Mouse (Mus musculus) heart, embryonic 14.5 days (tissue): Measurements from ENCODE around the gene Znrf3. TPM values are rescaled to one million over a fixed set of nuclear protein-coding genes. Genes with fewer than 3 reads are reported as not detected.
"Not testable (repeated sequence)": the region's sequence is repeated elsewhere in the genome, so short reads cannot be mapped to it uniquely, and the experiment has no call there.

ENCODE experiments used
- ATAC-seq: fragments of 200-750 bp; cut with Nextera tagmentation; 2 replicates; pipeline ENCODE4 v1.8.0; 2017; ENCODE audit warnings: low read depth, moderate TSS enrichment; ENCODE audit not compliant: insufficient number of reproducible peaks, insufficient read depth, low FRiP score
- H3K27ac ChIP-seq, 2 experiments: fragments of 200-500 bp in 1 of 2; fragments of 300-500 bp in 1 of 2; sonication (generic) in 1 of 2; replicated peaks in 1 of 2; 2 replicates each; pipeline ENCODE4 v1.5.1; 2012 to 2014; ENCODE audit warnings: low read depth in 2 of 2, low read length in 2 of 2, control low read depth in 1 of 2, mild to moderate bottlenecking in 1 of 2, mixed read lengths in 1 of 2; ENCODE audit not compliant: control insufficient read depth in 1 of 2, insufficient read depth in 1 of 2
- H3K27me3 ChIP-seq: fragments of 300-500 bp; sonication (generic); 2 replicates; pipeline ENCODE4 v1.6.1; 2014; ENCODE audit warnings: mild to moderate bottlenecking, low read length, control low read depth; ENCODE audit not compliant: control insufficient read depth, insufficient read depth
- H3K36me3 ChIP-seq: fragments of 300-500 bp; sonication (generic); 2 replicates; pipeline ENCODE4 v1.6.1; 2014; ENCODE audit warnings: mild to moderate bottlenecking, control low read depth, low read length, mixed read lengths; ENCODE audit not compliant: control insufficient read depth, insufficient read depth
- H3K4me1 ChIP-seq, 2 experiments: fragments of 200-500 bp in 1 of 2; fragments of 300-500 bp in 1 of 2; sonication (generic) in 1 of 2; 2 replicates each; pipeline ENCODE4 v1.6.1; 2012 to 2014; ENCODE audit warnings: low read length in 2 of 2, control low read depth in 1 of 2, mixed read lengths in 1 of 2; ENCODE audit not compliant: control insufficient read depth in 2 of 2, insufficient read depth in 2 of 2
- H3K4me2 ChIP-seq: fragments of 300-500 bp; sonication (generic); 2 replicates; pipeline ENCODE4 v1.6.1; 2014; ENCODE audit warnings: mild to moderate bottlenecking, low read length
- H3K4me3 ChIP-seq, 2 experiments: fragments of 200-500 bp in 1 of 2; fragments of 300-500 bp in 1 of 2; sonication (generic) in 1 of 2; 2 replicates each; pipeline ENCODE4 v1.5.1; 2012 to 2014; ENCODE audit warnings: low read length in 2 of 2, mild to moderate bottlenecking in 2 of 2, control low read depth in 1 of 2, low read depth in 1 of 2, moderate library complexity in 1 of 2; ENCODE audit not compliant: control insufficient read depth in 1 of 2, insufficient read depth in 1 of 2
- H3K9ac ChIP-seq: fragments of 300-500 bp; sonication (generic); 2 replicates; pipeline ENCODE4 v1.6.1; 2014; ENCODE audit warnings: mild to moderate bottlenecking, low read length
- H3K9me3 ChIP-seq: fragments of 300-500 bp; sonication (generic); 2 replicates; pipeline ENCODE4 v1.6.1; 2016; ENCODE audit warnings: low read length, control low read depth; ENCODE audit not compliant: control insufficient read depth
- WGBS: fragments of 180-500 bp; shearing (Covaris S2); extraction: QIAGEN DNeasy Blood & Tissue Kit; methylation state at CpG from one replicate; pipeline ENCODE4 v1.1.7; 2014; 5-methylcytosine and 5-hydroxymethylcytosine counted together
- polyA plus RNA-seq: library from polyadenylated mRNA; unstranded; fragments of >200 nt; fragmentation: Nextera tagmentation; extraction: Ambion mirVana; gene quantifications from 2 replicates; pipeline ENCODE4 v1.2.1, GENCODE M21; 2014

Gene Znrf3
- 7.2 and 7.5 TPM in 2 replicates for polyA plus RNA-seq

DNA sequence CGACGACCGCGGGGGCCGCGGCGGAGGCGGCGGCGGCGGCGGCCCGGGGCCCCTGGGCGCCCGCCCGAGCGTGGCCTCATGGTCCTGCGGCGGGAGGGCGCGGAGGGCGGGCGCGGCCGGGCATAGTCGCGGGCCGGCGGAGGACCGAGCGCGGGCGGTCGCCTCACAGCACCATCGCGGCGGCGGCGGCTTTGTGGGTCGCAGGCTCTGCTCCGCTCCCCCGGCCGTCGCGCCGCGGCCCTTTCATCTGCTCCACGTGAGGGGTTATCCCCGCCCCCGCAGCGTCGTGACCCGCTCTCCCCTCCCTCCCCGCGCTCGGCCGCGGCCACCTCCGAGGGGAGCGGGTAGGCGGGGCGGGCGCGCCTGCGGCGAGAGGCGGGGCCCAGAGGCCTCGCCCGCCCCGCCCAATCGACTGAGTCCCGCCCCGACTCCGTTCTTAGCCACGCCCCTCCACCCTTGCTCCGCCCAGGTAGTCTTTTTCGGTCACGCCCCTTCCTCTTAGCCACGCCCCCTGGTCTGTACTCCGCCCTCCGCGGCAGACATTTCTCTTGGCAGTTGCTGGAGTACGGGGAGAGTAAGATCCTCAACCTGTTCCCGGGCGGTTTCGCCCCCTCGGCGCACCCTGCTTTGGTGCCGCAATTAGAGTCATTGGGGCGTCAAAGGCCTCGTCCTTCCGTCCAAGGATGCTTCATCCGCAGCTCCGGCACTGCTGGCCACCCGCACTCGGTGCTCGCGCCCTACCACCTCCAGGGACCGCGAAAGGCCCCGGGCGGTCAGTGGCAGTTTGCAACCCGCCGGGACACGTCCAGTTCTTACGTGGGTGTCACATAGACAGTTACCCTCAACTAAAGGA lies at the start of gene Znrf3:
Gene Znrf3 (minus strand): TSS at position 249 of the 853 bp plus-strand sequence.
- H3K36me3 ChIP-seq, result no peaks in the 10 kb centered on the region
- H3K27ac ChIP-seq, result peak within 1 kb of the TSS; percentile 60 to 85; a peak in 3 of 4 replicates
- peaks cover 9 to 18% of the 10 kb centered on the region in 2 experiments for H3K4me1 ChIP-seq
- peak; percentile 96 for ATAC-seq
- peak within 1 kb of the TSS; percentile 94 for H3K4me2 ChIP-seq
- peak within 1 kb of the TSS; percentile 90 for H3K9ac ChIP-seq
- no peaks in the 10 kb centered on the region for H3K9me3 ChIP-seq
- H3K4me3 ChIP-seq, result peak within 1 kb of the TSS; percentile 87 to 91
- WGBS, result under 1% methylated on average over 45 of the region's 106 CpGs
- no peaks in the 10 kb centered on the region for H3K27me3 ChIP-seq

DNA sequence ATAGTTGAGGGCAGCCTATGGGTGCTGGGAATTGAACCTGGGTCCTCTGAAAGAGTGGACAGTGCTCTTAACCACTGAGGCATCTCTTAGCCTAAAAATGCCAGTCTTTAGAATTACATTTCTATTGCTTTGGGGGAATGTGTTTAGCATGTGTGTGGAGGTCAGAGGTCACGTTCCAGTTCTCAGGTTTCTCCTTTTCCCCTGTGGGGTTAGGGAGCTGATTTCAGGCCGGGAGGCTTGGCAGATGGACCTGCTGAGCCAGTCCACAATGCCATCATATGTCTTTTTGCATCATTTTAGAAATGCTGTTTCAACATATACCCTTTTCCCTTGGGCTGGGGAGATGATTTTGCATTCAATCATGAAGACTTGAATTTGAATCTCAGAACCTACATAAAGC lies 49.2 kb upstream of the Znrf3 start:
- H3K9me3 ChIP-seq, result no peaks in the 10 kb centered on the region

DNA sequence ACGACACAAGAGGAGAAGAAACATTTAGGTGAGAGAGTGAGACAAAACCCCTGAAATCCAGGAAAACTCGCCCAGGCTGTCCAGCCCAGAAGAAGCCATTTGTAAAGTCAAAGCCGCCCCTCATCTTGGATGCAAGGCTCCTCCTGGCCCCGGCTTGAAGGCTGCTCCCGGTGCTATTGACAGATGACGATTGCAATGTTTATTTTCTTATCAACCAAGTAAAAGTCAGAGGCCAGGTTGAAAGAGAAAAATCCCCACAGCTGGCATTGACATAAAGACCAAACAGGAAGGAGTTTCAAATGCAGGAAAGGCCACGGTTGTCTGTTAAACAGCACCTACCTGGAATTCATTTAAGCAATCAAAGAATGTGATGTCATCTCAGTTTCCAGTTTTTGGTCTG lies 47.3 kb upstream of the Znrf3 start:
- no peak overlapping the region for H3K4me3 ChIP-seq
- H3K27me3 ChIP-seq, result no peaks in the 10 kb centered on the region
- no peak overlapping the region for H3K4me2 ChIP-seq
- no peak overlapping the region for H3K27ac ChIP-seq
- ATAC-seq, result no peak
- no peak overlapping the region for H3K9ac ChIP-seq
- H3K4me1 ChIP-seq, result no peaks in the 10 kb centered on the region
- no peaks in the 10 kb centered on the region for H3K36me3 ChIP-seq
- H3K9me3 ChIP-seq, result no peaks in the 10 kb centered on the region
- 37% methylated on average over 7 of the region's 7 CpGs for WGBS

More for the DNA sequence above, 49.2 kb upstream of the Znrf3 start:
- H3K4me2 ChIP-seq, result no peak overlapping the region
- WGBS, result 69% methylated on average over 2 of the region's 2 CpGs
- no peak for ATAC-seq
- H3K27me3 ChIP-seq, result no peaks in the 10 kb centered on the region
- no peaks in the 10 kb centered on the region for H3K36me3 ChIP-seq
- H3K4me3 ChIP-seq, result no peak overlapping the region
- no peak overlapping the region for H3K9ac ChIP-seq
- no peak overlapping the region for H3K27ac ChIP-seq
- H3K4me1 ChIP-seq, result no peaks in the 10 kb centered on the region

DNA sequence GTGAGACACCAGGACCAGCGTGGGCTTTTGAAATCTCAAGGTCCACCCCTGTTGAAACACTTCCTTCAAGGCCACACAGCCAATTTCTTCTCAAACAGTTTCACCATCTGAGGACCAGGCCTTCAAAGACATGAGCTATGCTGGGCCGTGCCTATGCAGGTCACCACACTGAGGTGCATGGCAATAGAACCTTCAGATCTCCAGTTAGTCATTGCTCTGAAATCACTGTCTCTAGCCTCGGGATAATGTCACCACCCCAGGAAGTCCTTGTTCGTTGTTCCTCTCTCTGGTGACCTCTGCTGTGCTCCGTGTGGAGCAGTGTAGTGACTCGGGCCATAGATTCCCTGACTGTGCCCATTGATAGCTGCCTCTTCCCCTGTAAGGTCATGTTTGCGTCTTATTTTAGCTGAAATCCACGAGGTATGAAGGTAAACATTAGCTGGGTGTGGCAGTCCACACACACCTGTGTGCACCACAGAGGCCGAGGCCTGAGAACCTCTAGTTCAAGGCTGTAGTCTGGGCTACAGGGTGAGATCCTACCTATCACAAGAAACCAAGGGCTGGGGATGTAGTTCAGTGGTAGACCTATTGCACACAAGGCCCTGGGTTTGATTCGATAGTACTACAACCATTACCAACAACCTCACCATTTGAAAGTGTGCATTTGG lies 46.5 kb upstream of the Znrf3 start:
- H3K4me3 ChIP-seq, result no peak overlapping the region
- no peaks in the 10 kb centered on the region for H3K4me1 ChIP-seq
- no peaks in the 10 kb centered on the region for H3K27me3 ChIP-seq
- ATAC-seq, result no peak
- no peaks in the 10 kb centered on the region for H3K9me3 ChIP-seq
- no peaks in the 10 kb centered on the region for H3K36me3 ChIP-seq
- H3K4me2 ChIP-seq, result no peak overlapping the region
- no peak overlapping the region for H3K9ac ChIP-seq
- H3K27ac ChIP-seq, result no peak overlapping the region
- WGBS, result 80% methylated on average over 10 of the region's 10 CpGs

DNA sequence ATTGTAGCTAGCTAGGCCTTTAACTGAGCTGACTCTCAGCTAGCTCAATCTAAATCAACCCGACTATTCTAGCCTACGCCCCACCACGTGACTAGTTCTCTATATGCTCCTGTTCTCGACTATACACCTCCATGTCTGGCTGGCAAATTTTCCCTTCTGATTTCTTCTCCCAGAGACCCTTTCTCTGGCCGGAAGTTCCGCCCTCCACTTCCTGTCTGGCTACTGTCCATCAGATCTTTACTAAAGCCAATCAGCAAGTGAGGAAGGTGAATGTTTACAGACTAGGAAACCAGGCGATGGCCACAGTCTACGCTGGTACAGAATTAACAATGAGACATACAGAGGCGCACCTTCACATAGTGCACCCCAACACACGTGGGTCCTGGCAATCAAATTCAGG lies 44.8 kb upstream of the Znrf3 start:
- WGBS, result 82% methylated on average over 10 of the region's 10 CpGs
- H3K4me2 ChIP-seq, H3K9ac ChIP-seq, H3K27ac ChIP-seq, H3K9me3 ChIP-seq, H3K4me1 ChIP-seq, ATAC-seq, H3K27me3 ChIP-seq, H3K36me3 ChIP-seq, H3K4me3 ChIP-seq: not testable (repeated sequence)

DNA sequence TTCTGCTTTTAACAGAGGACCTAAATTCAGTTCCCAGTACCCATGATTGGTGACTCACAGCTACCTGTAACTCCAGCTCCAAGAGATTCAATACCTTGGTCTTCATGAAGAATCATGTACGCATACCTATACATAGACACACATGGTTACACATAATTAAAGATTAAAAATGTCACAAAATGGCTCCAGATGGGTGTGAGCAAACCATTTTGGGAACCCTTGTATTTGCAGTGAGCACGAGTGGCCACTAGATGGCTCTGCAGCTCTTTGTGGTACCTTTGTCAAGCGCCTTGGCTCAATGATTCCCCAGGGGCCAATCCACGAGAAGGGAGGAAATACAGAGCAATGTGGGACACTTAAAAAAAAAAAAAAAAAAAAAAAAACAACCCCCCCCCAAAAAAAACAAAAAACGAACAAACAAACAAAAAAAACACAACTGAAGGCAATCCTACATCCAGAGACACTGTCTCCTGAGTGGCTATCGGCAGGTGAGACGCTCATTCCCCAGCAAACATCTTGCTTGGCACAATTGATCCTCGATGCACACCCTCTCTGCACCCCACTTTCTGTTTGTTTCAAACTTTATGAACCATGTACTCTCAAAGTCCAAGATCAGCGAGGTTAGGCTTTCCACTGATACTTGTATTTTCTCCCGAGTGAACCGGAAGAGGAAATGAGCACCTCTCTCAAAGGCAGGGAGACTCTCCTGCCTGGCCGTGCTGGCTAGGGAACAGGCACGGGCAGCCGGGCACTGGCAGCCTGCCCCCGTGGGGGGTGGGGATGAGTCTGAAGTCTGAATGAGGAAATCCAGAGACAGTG lies 40.8 kb upstream of the Znrf3 start:
- H3K27me3 ChIP-seq, result no peaks in the 10 kb centered on the region
- 12% methylated on average over 15 of the region's 15 CpGs for WGBS
- peak overlapping the region; percentile 69 for H3K4me2 ChIP-seq
- H3K4me1 ChIP-seq, result peaks cover 0 to 2% of the 10 kb centered on the region in 2 experiments; a peak in 1 of 4 replicates
- no peaks in the 10 kb centered on the region for H3K9me3 ChIP-seq
- peak overlapping the region; percentile 33 to 39; a peak in 2 of 4 replicates for H3K27ac ChIP-seq
- ATAC-seq, result peak; percentile 43; the same call in 1 of the 2 replicates
- peak overlapping the region; percentile 37 to 46 for H3K4me3 ChIP-seq
- H3K9ac ChIP-seq, result peak overlapping the region; percentile 60
- no peaks in the 10 kb centered on the region for H3K36me3 ChIP-seq

DNA sequence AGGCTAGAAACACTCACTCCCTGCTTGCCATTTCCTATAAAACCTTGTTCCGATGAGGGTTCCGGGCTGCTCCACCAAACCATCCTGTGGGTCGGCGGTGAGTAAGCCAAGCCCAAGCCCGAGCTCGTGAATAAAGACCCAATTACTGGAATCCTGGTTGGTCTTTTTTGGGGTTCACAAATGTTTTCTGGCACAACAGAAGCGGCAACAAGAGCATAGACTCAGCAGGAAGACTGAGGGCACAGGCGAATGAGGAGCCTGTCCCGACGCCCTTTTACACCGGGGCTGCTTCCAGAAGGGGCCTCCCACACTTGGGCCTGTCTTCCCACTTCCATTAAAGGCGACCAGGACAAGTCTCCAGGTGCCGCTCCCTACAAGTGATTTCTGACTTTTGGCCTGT lies 37.9 kb upstream of the Znrf3 start:
- H3K4me1 ChIP-seq, result peaks cover 0 to 2% of the 10 kb centered on the region in 2 experiments; a peak in 1 of 4 replicates
- H3K4me2 ChIP-seq, result no peak overlapping the region
- no peaks in the 10 kb centered on the region for H3K9me3 ChIP-seq
- H3K27ac ChIP-seq, result no peak overlapping the region
- WGBS, result 86% methylated on average over 13 of the region's 13 CpGs
- no peak overlapping the region for H3K9ac ChIP-seq
- no peaks in the 10 kb centered on the region for H3K27me3 ChIP-seq
- no peak for ATAC-seq
- no peaks in the 10 kb centered on the region for H3K36me3 ChIP-seq
- no peak overlapping the region for H3K4me3 ChIP-seq
